Mouse (Mus musculus) telencephalon, adult 2 months (tissue): ENCODE measurements around the gene Agap1.

Experiments
- DNase-seq: peaks from one replicate; pipeline ENCODE4 v3.0.0-alpha.2; 2011; ENCODE audit warnings: low read depth, low spot score

Gene Agap1

DNA sequence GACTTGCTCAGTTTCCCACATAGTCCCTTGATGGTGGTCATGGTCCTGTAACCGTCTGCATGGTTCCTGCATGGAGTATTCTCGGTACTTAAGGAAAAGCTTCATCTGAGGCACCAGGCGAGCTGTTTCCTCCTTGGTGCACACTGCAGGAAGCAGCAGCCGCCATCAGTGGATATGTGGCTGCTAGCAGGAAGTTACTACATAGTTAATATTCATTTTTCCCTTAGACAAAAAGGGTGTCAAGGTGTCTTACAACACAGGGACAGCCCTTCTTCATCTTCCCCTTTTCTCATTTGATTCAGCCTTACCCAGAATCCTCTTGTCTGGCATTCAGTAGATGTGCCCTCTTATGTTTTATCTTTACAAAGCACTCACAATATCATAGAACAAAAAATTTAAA lies 206.2 kb downstream of the Agap1 start:
- DNase-seq: no peak

DNA sequence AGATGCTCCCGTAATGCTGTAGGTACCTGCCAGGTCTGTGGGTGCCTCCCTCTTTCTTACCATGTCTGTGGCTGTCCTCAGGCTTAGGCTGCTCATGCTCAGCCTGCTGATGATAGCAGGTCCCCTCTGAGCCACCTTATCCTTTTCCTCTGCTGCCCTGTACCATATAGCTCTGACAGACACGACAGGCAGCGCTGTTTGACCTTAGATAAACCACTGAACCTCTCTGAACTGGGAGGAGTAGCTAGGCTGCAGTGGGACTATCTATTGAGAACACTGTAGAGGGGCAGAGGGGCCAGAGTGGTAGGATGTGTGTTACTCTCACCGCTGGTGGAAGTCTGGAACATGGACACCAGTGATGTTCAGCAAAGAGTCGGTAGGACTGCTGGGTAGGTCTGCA lies 211.5 kb downstream of the Agap1 start:
- DNase-seq: no peak

DNA sequence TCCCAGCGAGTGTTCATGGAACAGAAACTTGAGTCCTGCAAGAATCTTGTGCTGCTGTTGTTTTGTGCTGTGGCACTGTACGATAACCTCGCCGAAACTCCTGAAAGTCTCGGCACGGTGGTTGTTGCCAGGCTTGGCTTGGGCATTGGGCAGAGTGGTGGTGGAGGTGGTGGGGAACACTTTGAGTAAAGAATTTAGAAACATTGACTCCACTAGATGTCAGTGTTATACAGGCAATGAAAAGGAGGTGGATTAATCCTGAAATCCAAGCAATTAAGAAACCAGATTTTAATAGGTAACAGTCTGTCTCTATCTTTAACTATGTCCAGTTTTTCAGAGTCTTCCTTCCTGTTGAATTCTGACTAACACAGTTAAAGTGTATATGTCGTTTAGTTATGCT lies 212.8 kb downstream of the Agap1 start:
- DNase-seq: no peak

DNA sequence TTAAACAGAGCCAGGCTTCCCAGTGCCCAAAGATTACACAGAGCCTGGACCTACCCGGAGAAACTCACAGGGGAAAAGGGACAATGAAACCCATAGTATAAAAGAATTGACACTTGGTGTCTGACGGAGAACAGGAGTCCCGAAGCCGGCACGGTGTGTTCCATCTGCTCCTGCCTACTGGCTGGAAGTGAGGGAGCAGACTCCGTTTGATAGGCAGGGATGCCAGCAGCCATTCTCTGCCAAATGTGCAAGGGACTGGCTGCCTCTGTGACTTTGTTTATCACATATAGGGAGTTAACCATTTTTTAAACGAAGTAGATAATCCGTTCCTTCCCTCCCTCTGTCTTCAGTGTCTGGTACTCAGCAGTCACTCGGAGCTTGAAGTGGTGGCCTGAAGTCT lies 214.0 kb downstream of the Agap1 start:
- no peak for DNase-seq

DNA sequence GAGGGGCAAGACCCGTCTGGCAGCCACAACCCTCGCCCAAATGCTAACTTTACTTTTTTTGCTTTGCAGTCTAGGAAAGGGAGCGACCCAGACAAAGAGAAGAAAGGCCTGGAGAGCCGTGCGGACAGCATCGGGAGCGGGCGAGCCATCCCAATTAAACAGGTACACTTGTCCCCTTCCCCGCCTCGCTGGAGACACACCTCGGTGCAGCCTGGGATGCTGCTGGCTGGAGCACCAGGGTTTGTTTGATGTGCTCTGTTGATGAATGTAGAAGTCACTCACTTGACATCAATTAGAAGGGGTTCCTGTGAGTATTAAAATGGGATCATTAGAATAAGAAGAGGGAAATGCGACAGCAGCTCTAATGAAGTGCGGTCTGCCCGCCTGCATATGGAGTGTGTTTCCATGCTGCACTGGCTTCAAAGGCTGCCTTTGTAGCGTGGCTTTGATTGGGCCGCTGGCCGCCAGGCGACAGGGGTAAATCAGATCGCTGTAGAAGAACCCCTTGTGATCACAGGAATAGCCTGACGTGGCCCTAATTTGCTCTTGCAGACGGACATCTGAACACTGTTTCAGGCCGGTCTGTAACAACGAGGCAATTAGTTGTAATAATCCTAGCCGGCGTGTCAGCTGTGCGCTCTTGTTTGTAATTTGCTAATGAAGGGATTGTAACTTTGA lies 216.6 kb downstream of the Agap1 start:
- no peak for DNase-seq

DNA sequence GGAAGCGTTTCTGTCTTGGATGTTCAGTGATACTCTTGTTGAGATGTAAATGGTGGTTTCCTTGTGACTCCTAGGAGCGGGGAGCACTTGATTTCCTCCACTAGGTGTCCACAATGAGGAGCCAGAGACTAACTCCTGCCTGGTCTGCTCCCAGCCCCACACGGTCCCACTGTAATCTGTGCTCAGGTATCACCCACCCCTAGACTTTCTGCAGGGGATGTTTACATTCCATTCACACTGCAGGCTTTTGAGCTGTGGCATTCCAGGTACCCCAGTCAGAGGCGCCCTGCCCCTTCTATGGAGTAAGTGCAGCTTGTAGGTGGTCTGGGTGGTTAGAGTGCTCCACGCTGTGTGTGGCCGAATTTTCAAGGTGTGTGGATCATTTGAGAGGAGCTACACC lies 218.5 kb downstream of the Agap1 start:
- DNase-seq: no peak

DNA sequence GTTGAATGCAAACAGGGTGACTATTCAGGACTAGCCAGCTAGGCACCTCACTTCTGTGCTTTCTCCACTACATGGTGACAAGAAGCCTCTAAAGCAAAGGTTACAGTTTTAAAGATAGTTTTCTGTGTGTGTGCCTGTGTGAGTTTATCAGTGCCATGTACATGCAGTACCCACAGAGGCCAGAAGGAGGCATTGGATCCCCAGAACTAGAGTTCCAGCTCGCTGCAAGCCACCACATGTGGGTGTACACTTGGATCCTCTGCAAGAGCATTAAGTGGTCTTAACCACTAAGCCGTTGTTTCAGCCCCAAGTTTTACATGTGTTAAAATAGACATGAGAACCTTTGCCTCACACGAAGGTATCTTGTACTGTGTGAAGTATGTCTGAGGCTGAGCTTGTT lies 219.1 kb downstream of the Agap1 start:
- DNase-seq: no peak

DNA sequence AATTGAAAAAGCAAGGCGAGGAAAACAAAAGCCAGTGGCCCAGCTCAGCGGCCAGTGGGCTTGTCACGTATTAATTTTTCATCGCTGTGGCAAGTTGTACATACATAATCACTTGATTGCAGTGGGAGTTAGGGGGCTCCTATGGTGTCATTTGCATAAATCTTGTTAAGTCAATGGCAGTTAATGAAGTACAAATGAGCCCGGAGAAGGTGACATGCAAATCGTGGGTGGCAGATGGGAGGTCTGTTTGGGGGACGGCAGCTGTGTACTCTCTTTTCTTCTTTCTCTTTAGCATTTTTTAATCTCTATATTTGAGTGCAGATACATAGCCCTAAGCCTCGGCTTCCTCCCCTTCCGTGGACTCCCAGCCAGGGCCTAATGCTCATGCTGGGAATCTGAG lies 220.1 kb downstream of the Agap1 start:
- no peak for DNase-seq

DNA sequence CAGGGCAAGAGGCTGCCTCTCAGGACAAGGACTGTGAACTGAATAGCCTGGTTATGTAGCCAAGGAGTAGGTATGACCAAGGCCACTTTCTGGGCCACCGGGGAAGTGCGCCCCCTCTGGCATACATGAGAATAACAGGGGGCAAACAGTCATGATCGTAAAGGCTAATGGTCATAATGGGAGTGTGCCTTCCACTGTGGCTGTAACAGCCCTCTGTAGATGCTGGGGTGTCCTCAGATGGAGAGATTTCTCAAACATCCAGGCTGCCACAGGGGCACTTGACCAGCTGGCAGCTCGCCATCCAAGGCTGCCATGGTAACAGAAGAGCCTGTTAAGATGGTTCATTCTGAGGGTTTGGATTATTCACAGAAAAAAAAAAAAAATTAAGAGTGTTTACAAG lies 221.8 kb downstream of the Agap1 start:
- DNase-seq: no peak

DNA sequence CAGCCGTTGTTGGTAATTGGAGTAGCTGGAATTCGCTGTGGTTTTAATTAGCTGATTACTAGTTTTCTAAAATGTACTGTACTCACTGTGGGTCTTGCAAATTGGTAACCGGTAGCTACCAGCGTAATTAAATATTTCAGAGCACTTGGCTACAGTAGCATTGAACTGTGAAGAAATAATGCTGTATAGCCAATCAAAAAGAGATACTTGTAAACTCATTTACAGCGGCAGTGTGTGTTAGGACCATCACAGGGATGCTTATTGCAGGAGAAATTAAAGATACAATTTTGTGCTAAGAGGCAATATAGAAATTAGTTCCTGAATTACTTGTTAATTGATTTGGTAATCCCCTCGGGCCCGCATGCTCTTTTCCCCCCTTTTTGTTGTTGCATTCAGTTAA lies 226.1 kb downstream of the Agap1 start:
- DNase-seq: no peak

DNA sequence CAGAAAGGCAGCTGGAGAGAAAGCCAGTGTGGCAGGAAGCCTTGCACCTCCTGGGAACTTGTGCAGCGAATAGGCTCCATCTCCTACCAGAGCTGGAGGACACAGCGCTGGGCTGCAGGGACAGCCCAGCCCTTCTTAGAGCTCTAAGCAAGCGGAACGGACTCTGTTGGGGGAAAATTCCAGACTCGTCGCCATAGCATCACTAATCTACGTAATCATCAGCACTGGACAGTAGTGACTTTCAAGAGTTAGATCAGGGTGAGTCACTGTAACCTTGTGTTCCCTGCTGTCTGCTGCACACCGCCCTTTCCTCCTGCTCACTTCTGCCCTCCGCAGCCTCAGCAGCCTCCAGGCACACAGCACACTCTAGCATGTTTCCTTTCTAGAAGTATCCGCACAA lies 234.3 kb downstream of the Agap1 start:
- no peak for DNase-seq

DNA sequence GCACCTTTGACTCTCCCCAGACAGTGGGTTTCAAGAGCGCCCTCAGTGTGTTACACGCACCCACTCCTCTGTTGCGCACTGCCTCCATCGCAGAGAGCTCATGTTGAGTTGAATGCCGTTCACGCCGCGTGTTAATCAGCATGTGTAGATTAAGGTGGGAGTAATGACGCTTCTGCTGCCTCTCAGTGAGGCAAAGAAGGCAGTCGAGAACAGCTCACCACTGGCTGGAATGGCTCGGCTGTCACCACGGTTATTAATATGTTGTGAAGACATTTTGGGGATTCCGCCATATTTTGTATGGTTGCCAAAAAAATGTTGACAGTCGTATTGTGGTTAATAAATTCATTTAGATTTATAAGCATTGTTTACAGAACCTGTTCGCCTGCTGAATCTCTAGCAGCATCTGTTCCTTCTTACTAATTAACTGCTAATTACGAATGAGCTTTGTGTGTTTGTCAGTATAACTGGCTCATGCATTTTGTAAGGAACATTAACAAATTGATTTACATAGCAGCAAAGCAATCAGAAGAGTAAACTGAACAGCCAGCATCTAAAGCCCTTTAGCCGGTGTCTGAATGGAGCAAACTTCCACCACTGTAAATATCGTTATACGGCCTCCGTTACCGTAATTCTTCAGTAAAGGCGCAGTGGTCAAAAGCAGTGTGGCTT lies 235.1 kb downstream of the Agap1 start:
- no peak for DNase-seq

DNA sequence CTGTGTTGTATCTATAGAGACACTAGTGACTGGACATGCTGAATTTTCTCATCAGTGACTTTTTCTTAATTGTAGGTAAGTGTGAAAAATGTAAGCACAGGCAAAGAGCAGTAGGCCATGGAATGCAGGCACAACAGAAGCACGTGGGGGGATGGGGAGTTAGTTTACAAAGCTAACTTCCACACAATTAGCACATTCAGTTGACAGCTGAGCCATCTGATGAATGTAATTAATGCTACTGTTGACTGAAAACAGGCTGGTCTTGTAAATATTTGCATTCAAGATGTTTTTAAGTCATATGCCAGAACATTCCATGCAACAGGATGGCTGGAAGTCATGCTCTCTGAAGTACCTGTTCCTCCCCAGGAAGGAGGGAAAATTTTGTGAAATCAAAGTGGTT lies 236.5 kb downstream of the Agap1 start:
- DNase-seq: no peak

DNA sequence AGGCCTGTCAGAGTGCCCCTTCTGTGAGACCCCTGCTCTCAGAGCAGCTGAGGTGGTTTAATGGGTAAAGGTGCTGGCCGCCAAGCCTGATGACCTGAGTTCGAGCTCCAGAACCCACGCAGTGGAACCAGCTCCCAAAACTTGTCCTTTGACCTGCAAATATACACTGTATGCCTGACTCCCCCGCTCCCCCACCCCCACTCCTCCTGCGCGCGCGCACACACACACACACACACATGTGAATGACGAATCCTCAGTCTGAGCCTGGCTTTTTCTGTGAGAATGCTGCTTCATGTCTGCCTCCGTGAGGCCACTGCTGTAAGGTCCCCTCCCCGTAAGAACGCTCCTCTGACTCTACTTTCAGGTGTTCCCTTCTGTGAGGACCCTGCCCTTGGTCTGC lies 237.8 kb downstream of the Agap1 start:
- no peak for DNase-seq

DNA sequence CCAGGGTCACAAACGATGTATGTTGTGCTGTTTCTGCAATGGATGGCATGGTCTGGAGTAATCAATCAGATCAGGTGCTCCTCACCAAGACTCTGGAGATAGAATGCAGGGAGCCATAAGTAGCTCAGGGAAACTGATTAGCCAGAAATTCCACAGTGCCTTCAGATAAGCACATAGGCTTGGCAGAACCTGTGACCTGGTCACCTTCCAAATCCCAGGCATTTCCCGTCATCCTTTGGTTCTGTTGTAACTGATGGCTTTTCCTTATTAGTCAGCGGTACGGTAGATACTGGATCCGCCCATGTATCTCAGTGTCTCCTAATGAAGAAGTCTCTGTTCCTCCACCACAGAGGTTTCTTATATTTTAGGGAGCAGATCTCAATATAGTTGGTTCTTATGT lies 240.3 kb downstream of the Agap1 start:
- DNase-seq: no peak

DNA sequence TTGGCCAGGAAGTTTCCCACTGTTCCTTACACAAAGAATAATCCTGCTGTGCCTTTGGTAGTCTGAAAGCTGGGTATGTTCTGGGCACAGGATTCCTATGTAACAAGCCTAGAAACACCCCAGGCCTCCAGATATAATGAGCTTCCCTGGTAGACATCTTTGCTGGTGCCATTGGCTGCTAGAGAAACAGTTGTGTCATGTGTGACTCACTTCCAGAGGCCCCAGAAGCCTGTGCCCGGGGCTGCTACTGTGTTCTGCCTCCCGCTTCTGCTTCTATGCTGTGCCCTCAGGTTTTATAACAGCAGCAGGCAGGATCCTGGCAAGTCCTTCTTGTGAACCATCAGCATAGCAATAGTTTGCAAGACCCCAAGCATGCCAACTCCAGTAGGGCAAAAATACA lies 242.6 kb downstream of the Agap1 start:
- no peak for DNase-seq

DNA sequence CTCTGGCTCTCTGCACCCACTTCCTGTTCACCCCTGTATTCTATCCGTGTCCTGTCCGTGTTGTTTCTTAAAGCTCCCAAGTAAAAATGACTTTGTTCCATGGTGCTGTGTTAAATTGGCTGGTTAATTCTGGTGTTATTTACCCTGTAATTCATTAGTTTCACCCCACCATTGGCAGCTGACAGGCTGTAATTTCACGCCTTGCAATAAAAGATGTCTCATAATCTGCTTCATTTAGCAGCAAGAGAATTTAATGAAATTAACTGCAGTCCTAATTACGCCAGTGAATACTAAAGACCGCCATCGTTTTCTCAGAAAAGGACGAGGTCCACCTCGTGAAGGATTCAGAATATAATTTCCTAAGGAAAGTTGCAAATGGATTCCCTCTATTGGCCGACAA lies 245.6 kb downstream of the Agap1 start:
- no peak for DNase-seq

DNA sequence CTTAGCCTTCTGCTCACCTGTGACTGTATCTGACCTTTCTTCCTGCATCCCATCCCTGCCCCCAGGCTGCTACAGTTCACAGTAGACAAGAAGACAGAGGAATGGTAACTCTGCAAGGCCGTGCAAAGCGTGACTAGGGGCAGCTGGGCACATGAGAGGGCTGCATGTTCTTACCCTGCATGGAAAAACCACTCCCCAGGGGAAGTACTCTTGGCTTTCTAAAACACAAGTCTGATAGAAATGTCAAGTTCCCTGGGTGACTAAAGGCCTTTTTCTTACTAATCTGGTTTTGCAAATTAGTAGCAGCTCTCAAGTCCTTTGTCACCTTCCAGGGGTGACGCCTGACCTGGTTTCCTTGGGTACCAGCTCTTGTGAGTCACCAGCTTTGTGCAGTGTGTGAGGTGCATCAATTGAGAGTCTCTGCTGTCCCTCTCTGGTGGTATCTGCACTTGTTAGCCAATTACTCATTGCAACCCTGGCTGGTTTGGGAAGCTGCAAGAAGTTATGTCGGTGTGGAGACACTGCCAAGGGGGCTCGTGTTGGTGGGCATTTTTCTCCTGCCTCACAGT lies 246.6 kb downstream of the Agap1 start:
- no peak for DNase-seq

DNA sequence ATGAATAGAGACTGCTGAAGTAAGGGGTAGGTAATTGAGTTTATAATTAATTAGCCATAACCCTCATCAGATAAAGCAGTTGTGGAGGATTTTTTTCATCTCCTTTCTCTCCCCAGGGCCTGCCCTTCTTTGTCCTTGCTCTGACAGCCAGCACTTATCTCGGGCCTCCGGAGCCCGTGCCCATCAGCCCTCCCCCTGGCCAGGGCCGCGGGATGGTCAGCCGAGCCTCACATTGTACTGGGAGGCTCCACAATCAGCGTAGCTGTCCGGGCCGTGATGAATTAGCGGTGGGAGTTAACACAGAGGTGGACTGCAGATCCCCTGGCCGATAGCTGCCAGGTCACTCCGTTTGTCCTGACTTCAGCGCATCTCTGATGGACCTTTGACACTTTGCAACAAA lies 248.7 kb downstream of the Agap1 start:
- DNase-seq: no peak

DNA sequence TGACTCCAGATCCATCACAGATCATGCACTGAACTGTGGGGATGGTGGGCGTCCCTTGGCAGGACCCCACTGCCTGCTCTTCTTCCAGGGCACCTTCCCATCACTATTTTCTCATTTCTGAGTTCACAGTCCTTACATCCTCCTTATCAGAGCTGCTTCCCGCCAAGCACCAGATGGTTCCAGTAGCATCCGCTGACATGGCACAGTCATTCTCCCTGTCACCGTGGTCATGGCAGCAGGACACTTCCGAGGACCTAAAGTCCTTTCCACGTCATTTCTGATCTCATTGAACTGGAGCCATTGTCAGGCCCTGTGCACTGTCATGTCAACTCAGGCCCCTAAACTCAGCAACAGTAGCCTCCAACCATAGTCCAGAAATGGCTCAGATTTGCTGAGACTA lies 251.1 kb downstream of the Agap1 start:
- no peak for DNase-seq

DNA sequence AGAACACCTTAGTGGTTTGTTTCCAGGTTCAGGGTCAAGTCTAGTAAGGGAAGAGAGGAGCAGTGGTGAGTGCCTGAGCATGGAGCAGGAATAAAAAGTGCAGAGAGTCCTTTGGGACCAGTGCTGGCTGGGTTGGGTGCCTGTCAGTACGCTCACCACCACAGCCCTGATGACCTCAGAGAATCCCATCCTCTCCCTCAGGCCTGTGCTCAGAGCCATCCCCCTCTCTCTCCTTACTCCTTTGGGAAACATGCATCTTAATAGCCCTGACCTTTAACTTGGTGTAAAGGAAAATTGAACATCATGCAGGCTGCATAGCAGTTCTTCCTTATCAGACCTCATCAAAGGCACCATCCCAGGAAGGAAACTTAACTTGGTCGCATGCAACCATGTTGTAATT lies 252.3 kb downstream of the Agap1 start:
- DNase-seq: no peak

DNA sequence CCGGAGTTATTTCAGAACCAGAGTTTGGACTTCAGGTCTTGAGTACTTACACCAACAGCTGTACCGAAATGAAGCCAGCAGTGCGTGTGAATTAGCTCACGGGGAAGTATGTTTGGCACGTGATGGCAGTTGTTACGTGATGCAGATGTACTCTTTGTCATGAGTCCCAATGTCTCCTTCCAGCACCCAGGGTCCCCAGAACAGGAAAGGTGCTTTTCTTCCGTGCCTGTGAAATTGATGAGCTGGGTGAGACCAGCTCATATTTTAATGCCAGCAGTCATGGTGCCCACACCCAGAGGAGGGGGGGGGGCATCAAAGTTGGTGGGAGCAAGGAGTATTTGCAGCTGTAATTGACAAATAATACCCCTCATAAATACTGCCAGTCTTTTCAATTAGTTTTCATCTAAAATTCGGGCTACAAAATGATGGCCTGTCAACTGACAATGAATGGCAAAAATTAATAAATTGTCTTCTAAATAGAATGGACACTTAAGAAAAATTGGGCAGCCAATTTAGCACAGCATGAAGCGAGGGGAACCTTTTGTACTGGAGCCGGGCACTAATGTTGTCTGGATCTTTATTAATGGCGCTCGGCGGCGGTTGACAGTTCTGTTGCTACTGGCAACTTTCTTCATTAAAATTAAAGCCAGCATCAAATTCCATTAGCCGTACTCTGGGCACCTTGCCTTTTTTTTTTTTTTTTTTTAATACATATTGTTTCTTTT lies 253.3 kb downstream of the Agap1 start:
- DNase-seq: no peak

DNA sequence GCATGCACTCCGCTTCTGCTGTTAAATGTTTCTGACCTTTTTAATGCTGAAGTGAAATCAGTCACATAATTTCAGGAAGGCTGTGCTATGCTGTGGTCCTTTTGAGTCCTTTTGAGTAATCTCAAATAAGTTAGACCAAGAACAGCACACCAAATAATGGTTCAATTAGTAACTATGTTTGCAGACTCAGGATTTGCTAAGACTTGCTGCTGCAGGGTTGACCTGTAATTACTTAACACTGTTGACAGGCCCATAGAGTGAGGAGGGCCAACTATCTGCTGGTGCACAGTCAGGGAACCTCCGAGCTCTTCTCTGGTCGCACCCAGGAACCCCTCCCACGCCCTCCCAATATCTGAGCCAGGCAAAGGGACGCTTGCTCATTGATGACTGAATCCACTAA lies 255.2 kb downstream of the Agap1 start:
- no peak for DNase-seq
